Mouse (Mus musculus): ENCODE measurements around the gene Wdr35. TPM values are rescaled to one million over a fixed set of nuclear protein-coding genes. Genes with fewer than 3 reads are reported as not detected.
"Not testable (repeated sequence)": the region's sequence is repeated elsewhere in the genome, so short reads cannot be mapped to it uniquely, and the experiment has no call there.

Gene Wdr35
- total RNA-seq, 2 experiments from 2014 or later: 1.3 to 2.6 TPM

- ATAC-seq (replicated peaks; ENCODE audit: low FRiP score, poor library complexity, severe bottlenecking): no peak
Observed at GRCm38 (mm10) chr12:9002038-9002648, 28.5 kb downstream of the Wdr35 start.

GRCm38 (mm10) chr12:9007146-9007545 lies 33.5 kb downstream of the Wdr35 start:
- no peak for ATAC-seq (replicated peaks; ENCODE audit: low FRiP score, poor library complexity, severe bottlenecking)

GRCm38 (mm10) chr12:9007811-9008210 lies 34.1 kb downstream of the Wdr35 start:
- no peak for ATAC-seq (replicated peaks; ENCODE audit: low FRiP score, poor library complexity, severe bottlenecking)

GRCm38 (mm10) chr12:9010311-9010710 lies 36.6 kb downstream of the Wdr35 start:
- no peak for ATAC-seq (replicated peaks; ENCODE audit: low FRiP score, poor library complexity, severe bottlenecking)

- ATAC-seq (replicated peaks; ENCODE audit: low FRiP score, poor library complexity, severe bottlenecking): no peak
Observed at GRCm38 (mm10) chr12:9016376-9016775, 42.7 kb downstream of the Wdr35 start.

- ATAC-seq (replicated peaks; ENCODE audit: low FRiP score, poor library complexity, severe bottlenecking): no peak
Observed at GRCm38 (mm10) chr12:9020431-9020830, 46.7 kb downstream of the Wdr35 start.

GRCm38 (mm10) chr12:9020986-9021385 lies 47.3 kb downstream of the Wdr35 start:
- ATAC-seq (replicated peaks; ENCODE audit: low FRiP score, poor library complexity, severe bottlenecking): no peak

- no peak for ATAC-seq (replicated peaks; ENCODE audit: low FRiP score, poor library complexity, severe bottlenecking)
Observed at GRCm38 (mm10) chr12:9023031-9023430, 49.3 kb downstream of the Wdr35 start.

GRCm38 (mm10) chr12:9024071-9024470 lies 50.4 kb downstream of the Wdr35 start:
- ATAC-seq (replicated peaks; ENCODE audit: low FRiP score, poor library complexity, severe bottlenecking): no peak

- no peak for ATAC-seq (replicated peaks; ENCODE audit: low FRiP score, poor library complexity, severe bottlenecking)
Observed at GRCm38 (mm10) chr12:9024736-9025135, 51.0 kb downstream of the Wdr35 start.

- ATAC-seq (replicated peaks; ENCODE audit: low FRiP score, poor library complexity, severe bottlenecking): no peak
Observed at GRCm38 (mm10) chr12:9026843-9027242, 53.2 kb downstream of the Wdr35 start.

- not testable (repeated sequence) for ATAC-seq (replicated peaks; ENCODE audit: low FRiP score, poor library complexity, severe bottlenecking)
Observed at GRCm38 (mm10) chr12:9028816-9029215, 55.1 kb downstream of the Wdr35 start.

- ATAC-seq (replicated peaks; ENCODE audit: low FRiP score, poor library complexity, severe bottlenecking): no peak
Observed at GRCm38 (mm10) chr12:9029506-9029887, 55.8 kb downstream of the Wdr35 start.

GRCm38 (mm10) chr12:9029888-9030723 lies 56.4 kb downstream of the Wdr35 start, which contains the start of gene Ttc32:
Gene Ttc32, plus strand, starts transcription at chr12:9029997.
- peak; percentile 87 for ATAC-seq (replicated peaks; ENCODE audit: low FRiP score, poor library complexity, severe bottlenecking)

- ATAC-seq (replicated peaks; ENCODE audit: low FRiP score, poor library complexity, severe bottlenecking): no peak
Observed at GRCm38 (mm10) chr12:9031166-9031565, 57.5 kb downstream of the Wdr35 start.

GRCm38 (mm10) chr12:9033140-9033539 lies 59.4 kb downstream of the Wdr35 start:
- no peak for ATAC-seq (replicated peaks; ENCODE audit: low FRiP score, poor library complexity, severe bottlenecking)

- no peak for ATAC-seq (replicated peaks; ENCODE audit: low FRiP score, poor library complexity, severe bottlenecking)
Observed at GRCm38 (mm10) chr12:9036409-9036808, 62.7 kb downstream of the Wdr35 start.

- ATAC-seq (replicated peaks; ENCODE audit: low FRiP score, poor library complexity, severe bottlenecking): no peak
Observed at GRCm38 (mm10) chr12:9040177-9040576, 66.5 kb downstream of the Wdr35 start.

GRCm38 (mm10) chr12:9040686-9041085 lies 67.0 kb downstream of the Wdr35 start:
- ATAC-seq (replicated peaks; ENCODE audit: low FRiP score, poor library complexity, severe bottlenecking): no peak

GRCm38 (mm10) chr12:9042316-9042715 lies 68.6 kb downstream of the Wdr35 start:
- no peak for ATAC-seq (replicated peaks; ENCODE audit: low FRiP score, poor library complexity, severe bottlenecking)

GRCm38 (mm10) chr12:9042759-9043158 lies 69.1 kb downstream of the Wdr35 start:
- no peak for ATAC-seq (replicated peaks; ENCODE audit: low FRiP score, poor library complexity, severe bottlenecking)

All from erythroid progenitor cell, adult 5-6 weeks (primary cell).